Mouse (Mus musculus) ovary, postnatal 14 days (tissue): ENCODE results near the gene Pacsin2.
"Not testable (repeated sequence)": the region's sequence is repeated elsewhere in the genome, so short reads cannot be mapped to it uniquely, and the experiment has no call there.

Source experiments
- DNase-seq: peaks from one replicate; pipeline ENCODE4 v3.0.0; 2022; ENCODE audit warnings: low spot score

The Pacsin2 gene

GRCm38 (mm10) chr15:83374076-83374475 is 90.3 kb downstream of the Pacsin2 start:
- no peak for DNase-seq

- DNase-seq, result not testable (repeated sequence)
Observed at GRCm38 (mm10) chr15:83368702-83369101, 95.7 kb downstream of the Pacsin2 start.

GRCm38 (mm10) chr15:83368261-83368660 is 96.1 kb downstream of the Pacsin2 start:
- no peak for DNase-seq

GRCm38 (mm10) chr15:83366933-83367552 is 97.4 kb downstream of the Pacsin2 start:
- peak; percentile 62 for DNase-seq

- DNase-seq, result no peak
Observed at GRCm38 (mm10) chr15:83365697-83366096, 98.7 kb downstream of the Pacsin2 start.

- DNase-seq, result no peak
Observed at GRCm38 (mm10) chr15:83364194-83364593, 100.2 kb downstream of the Pacsin2 start.

- not testable (repeated sequence) for DNase-seq
Observed at GRCm38 (mm10) chr15:83362813-83363212, 101.6 kb downstream of the Pacsin2 start.

GRCm38 (mm10) chr15:83360899-83361298 is 103.5 kb downstream of the Pacsin2 start:
- DNase-seq, result not testable (repeated sequence)

- DNase-seq, result no peak
Observed at GRCm38 (mm10) chr15:83360140-83360539, 104.3 kb downstream of the Pacsin2 start.

GRCm38 (mm10) chr15:83358476-83358875 is 105.9 kb downstream of the Pacsin2 start:
- DNase-seq, result no peak

- no peak for DNase-seq
Observed at GRCm38 (mm10) chr15:83351546-83351945, 112.9 kb downstream of the Pacsin2 start.

GRCm38 (mm10) chr15:83350859-83351258 is 113.5 kb downstream of the Pacsin2 start:
- DNase-seq, result no peak

GRCm38 (mm10) chr15:83349954-83350711 is 114.3 kb downstream of the Pacsin2 start, which contains the start of gene Arfgap3:
Gene Arfgap3, minus strand, starts transcription at chr15:83350247.
- peak; percentile 93 for DNase-seq

GRCm38 (mm10) chr15:83349225-83349953 is 115.0 kb downstream of the Pacsin2 start:
- no peak for DNase-seq

- DNase-seq, result no peak
Observed at GRCm38 (mm10) chr15:83348747-83349146, 115.7 kb downstream of the Pacsin2 start.

- no peak for DNase-seq
Observed at GRCm38 (mm10) chr15:83345898-83346529, 118.4 kb downstream of the Pacsin2 start.

GRCm38 (mm10) chr15:83344956-83345355 is 119.5 kb downstream of the Pacsin2 start:
- no peak for DNase-seq

- no peak for DNase-seq
Observed at GRCm38 (mm10) chr15:83344157-83344556, 120.2 kb downstream of the Pacsin2 start.

- DNase-seq, result no peak
Observed at GRCm38 (mm10) chr15:83338908-83339307, 125.5 kb downstream of the Pacsin2 start.

GRCm38 (mm10) chr15:83337903-83338870 is 126.2 kb downstream of the Pacsin2 start:
- DNase-seq, result no peak

- DNase-seq, result no peak
Observed at GRCm38 (mm10) chr15:83332373-83332772, 132.0 kb downstream of the Pacsin2 start.
